Comparison of ENCODE assay signal across 14 mouse cellular contexts in genomic region chr19:60682283-60682682, GRCm38 (mm10).
DNase-seq lines count a peak whose midpoint lies in the region; ATAC-seq and TF ChIP-seq lines count a peak whose summit lies in the region.
"Had no signal": no experiment of that assay in that cellular context is flagged by ENCODE, and none has a peak within 500 bp of the region (broad histone marks: within the 10 kb centered on the region; RNA-seq: fewer than 3 reads in every experiment).

No protein-coding gene starts in this region.

- peak; percentile 22 to 30 for DNase-seq in cerebellum, postnatal 10 days
- no peak for DNase-seq in cerebellum, postnatal 36 days
- no peak for DNase-seq in CH12.LX (ENCODE audit: extremely low read depth)
- peak; percentile 44 for DNase-seq in hindbrain, postnatal 0 days (ENCODE audit: low spot score)
- peak; percentile 49 for DNase-seq in midbrain, embryonic 14.5 days
- no peak for DNase-seq in urinary bladder, postnatal 4 days (ENCODE audit: low spot score in 2 of 2)
- no peak for DNase-seq in heart, postnatal 10 days
- no peak for DNase-seq in urinary bladder, postnatal 14 days (ENCODE audit: low spot score)
- DNase-seq: cerebellum, adult 8-10 months; liver, postnatal 0 days had no signal

- H3K27ac ChIP-seq in CH12.LX (ENCODE audit: insufficient read depth, low read depth): no peak overlapping the region
- H3K27ac ChIP-seq in hindbrain, postnatal 0 days: no peak overlapping the region
- peak overlapping the region; percentile 38; the same call in 1 of the 2 replicates for H3K27ac ChIP-seq in midbrain, embryonic 14.5 days (replicated peaks; ENCODE audit: low read depth, low read length)
- H3K27ac ChIP-seq: embryonic facial prominence, embryonic 12.5 days; heart, embryonic 10.5 days; kidney, postnatal 0 days; neural tube, embryonic 15.5 days had no signal

- H3K4me2 ChIP-seq in CH12.LX (ENCODE audit: insufficient read depth, low read depth, poor library complexity, severe bottlenecking): peak overlapping the region; percentile 25; the same call in 1 of the 2 replicates
- H3K4me2 ChIP-seq in hindbrain, postnatal 0 days (ENCODE audit: low read depth, low read length): no peak overlapping the region
- H3K4me2 ChIP-seq in midbrain, embryonic 14.5 days (ENCODE audit: low read length): no peak overlapping the region
- H3K4me2 ChIP-seq: embryonic facial prominence, embryonic 12.5 days; neural tube, embryonic 15.5 days had no signal

- dilution Hi-C loops in CH12.LX (cut with MboI; ENCODE audit: extremely low pct_ligation_motif_present, extremely low pct_unique_long_range_greater_than_20kb, low sequenced_read_pairs): no loop called here

- no peaks in the 10 kb centered on the region for H3K79me2 ChIP-seq in CH12.LX (replicated peaks; ENCODE audit: control insufficient read depth, extremely low read depth, insufficient read depth, poor library complexity, severe bottlenecking)

- intact Hi-C loops in heart, postnatal 10 days (cut with DNase I): no loop called here

- in situ Hi-C loops in CH12.LX (cut with MboI; ENCODE audit: low pct_ligation_motif_present, low pct_unique_long_range_greater_than_20kb, low sequenced_read_pairs): no loop called here

- H3K36me3 ChIP-seq in CH12.LX (replicated peaks in 1 of 2; ENCODE audit: control insufficient read depth in 1 of 2, insufficient read depth in 1 of 2, low read length in 1 of 2): no peaks in the 10 kb centered on the region
- H3K36me3 ChIP-seq in hindbrain, postnatal 0 days (ENCODE audit: insufficient read depth, low read length): no peaks in the 10 kb centered on the region
- H3K36me3 ChIP-seq in midbrain, embryonic 14.5 days (ENCODE audit: control insufficient read depth, insufficient read depth, low read length): no peaks in the 10 kb centered on the region
- H3K36me3 ChIP-seq: embryonic facial prominence, embryonic 12.5 days; heart, embryonic 10.5 days; neural tube, embryonic 15.5 days had no signal

- no peak overlapping the region for H3K9ac ChIP-seq in CH12.LX (ENCODE audit: insufficient read depth, low read depth)
- no peak overlapping the region for H3K9ac ChIP-seq in hindbrain, postnatal 0 days (replicated peaks; ENCODE audit: low read length)
- no peak overlapping the region for H3K9ac ChIP-seq in midbrain, embryonic 14.5 days (replicated peaks; ENCODE audit: low read length)
- H3K9ac ChIP-seq: embryonic facial prominence, embryonic 12.5 days; liver, postnatal 0 days; neural tube, embryonic 15.5 days had no signal

- H3K9me3 ChIP-seq in CH12.LX (replicated peaks; ENCODE audit: low read length): no peaks in the 10 kb centered on the region
- no peaks in the 10 kb centered on the region for H3K9me3 ChIP-seq in hindbrain, postnatal 0 days (ENCODE audit: low read length)
- H3K9me3 ChIP-seq in midbrain, embryonic 14.5 days (ENCODE audit: control insufficient read depth, low read length): no peaks in the 10 kb centered on the region
- H3K9me3 ChIP-seq: embryonic facial prominence, embryonic 12.5 days; heart, embryonic 10.5 days; neural tube, embryonic 15.5 days had no signal

- no peak overlapping the region for H3K4me3 ChIP-seq in CH12.LX (replicated peaks in 1 of 3; ENCODE audit: low read depth in 2 of 3, low read length in 2 of 3, poor library complexity in 1 of 3)
- no peak overlapping the region for H3K4me3 ChIP-seq in hindbrain, postnatal 0 days (ENCODE audit: low read length)
- H3K4me3 ChIP-seq in midbrain, embryonic 14.5 days (replicated peaks; ENCODE audit: low read depth, low read length): no peak overlapping the region
- H3K4me3 ChIP-seq: embryonic facial prominence, embryonic 12.5 days; heart, embryonic 10.5 days; neural tube, embryonic 15.5 days had no signal

- peak; percentile 29; the same call in 1 of the 2 replicates for ATAC-seq in hindbrain, postnatal 0 days
- ATAC-seq in midbrain, embryonic 14.5 days (ENCODE audit: low FRiP score, low TSS enrichment): no peak
- ATAC-seq: liver, postnatal 0 days had no signal

- no peak for TF ChIP-seq RAD21 in CH12.LX (IDR thresholded peaks at IDR 0.05; ENCODE audit: low read depth, low read length)

- H3K4me1 ChIP-seq in CH12.LX (ENCODE audit: control insufficient read depth in 1 of 2, insufficient read depth in 2 of 2): peaks cover 17 to 82% of the 10 kb centered on the region in 2 experiments
- H3K4me1 ChIP-seq in hindbrain, postnatal 0 days (ENCODE audit: insufficient read depth, low read length): no peaks in the 10 kb centered on the region
- no peaks in the 10 kb centered on the region for H3K4me1 ChIP-seq in midbrain, embryonic 14.5 days (ENCODE audit: control insufficient read depth, insufficient read depth, low read length)
- H3K4me1 ChIP-seq: embryonic facial prominence, embryonic 12.5 days; heart, embryonic 10.5 days; neural tube, embryonic 15.5 days had no signal

- TF ChIP-seq EP300 in CH12.LX (IDR thresholded peaks at IDR 0.05; ENCODE audit: low read length): no peak

- H3K27me3 ChIP-seq in CH12.LX (replicated peaks): no peaks in the 10 kb centered on the region
- H3K27me3 ChIP-seq in hindbrain, postnatal 0 days (ENCODE audit: insufficient read depth, low read length): no peaks in the 10 kb centered on the region
- no peaks in the 10 kb centered on the region for H3K27me3 ChIP-seq in midbrain, embryonic 14.5 days (ENCODE audit: control insufficient read depth, insufficient read depth, low read length)
- H3K27me3 ChIP-seq: embryonic facial prominence, embryonic 12.5 days; neural tube, embryonic 15.5 days had no signal

- no peak for TF ChIP-seq CTCF in CH12.LX (conservative IDR thresholded peaks at IDR 0.05 in 1 of 2, IDR thresholded peaks at IDR 0.05 in 1 of 2; ENCODE audit: low read depth in 2 of 2, low read length in 2 of 2)
- TF ChIP-seq CTCF in hindbrain, postnatal 0 days (IDR thresholded peaks at IDR 0.05; ENCODE audit: low read depth): no peak

- TF ChIP-seq POLR2A in CH12.LX (IDR thresholded peaks at IDR 0.05; ENCODE audit: low read depth, low read length): no peak

- WGBS in hindbrain, postnatal 0 days: 58% methylated on average over 3 of the region's 3 CpGs
- 40% methylated on average over 3 of the region's 3 CpGs for WGBS in midbrain, embryonic 14.5 days

TF ChIP-seq in CH12.LX, 34 proteins besides CTCF, POLR2A, EP300 and RAD21:
- no peak for TF ChIP-seq CHD1 (IDR thresholded peaks at IDR 0.05; ENCODE audit: low read depth, low read length)

Comparison
In these comparisons a context has a peak if more than half of its experiments do, and no peak if none do; other contexts are left out.
1. DNase-seq: peak in cerebellum, postnatal 10 days (2 of 2), hindbrain, postnatal 0 days (single experiment) and midbrain, embryonic 14.5 days (single experiment); none in cerebellum, postnatal 36 days (0 of 2), CH12.LX (single experiment), urinary bladder, postnatal 4 days (0 of 2), heart, postnatal 10 days (0 of 2) and urinary bladder, postnatal 14 days (single experiment).